Mouse (Mus musculus): ENCODE data around the gene Inka2. TPM values are rescaled to one million over a fixed set of nuclear protein-coding genes. Genes with fewer than 3 reads are reported as not detected.

Gene Inka2
- total and polyA plus RNA-seq, 2 experiments from 2014 or later, result 5.5 to 15.0 TPM

DNA sequence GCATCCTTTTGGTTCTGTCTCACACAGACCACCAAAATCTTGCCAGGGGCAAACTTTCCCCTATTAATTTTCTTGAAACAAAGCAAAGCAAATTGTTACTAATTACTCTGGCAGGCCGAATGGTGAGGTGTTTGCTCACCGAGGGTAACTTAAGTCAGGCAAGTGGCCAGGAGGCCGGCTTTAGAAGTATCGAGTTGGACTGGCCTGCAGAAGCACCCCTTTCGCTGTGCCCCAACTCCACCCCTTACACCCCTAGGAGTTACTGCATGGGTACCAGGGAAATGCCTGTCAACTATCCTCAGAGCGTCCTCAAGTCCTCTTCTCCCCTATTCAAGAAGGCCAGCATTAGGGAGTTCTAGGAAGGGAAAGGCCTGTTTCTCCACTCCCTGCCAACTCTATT is 828 bp upstream of the Inka2 start:
- H3K27ac ChIP-seq, result 0 out of 2 replicates have a peak overlapping the region, but pooled peaks have one; percentile 78
- no peak overlapping the region for H3K9ac ChIP-seq (replicated peaks; ENCODE audit: low read length)
- no peaks in the 10 kb centered on the region for H3K36me3 ChIP-seq (ENCODE audit: insufficient read depth, low read length)
- no peak overlapping the region for H3K4me3 ChIP-seq (ENCODE audit: low read length)
- H3K27me3 ChIP-seq (ENCODE audit: insufficient read depth, low read length), result 0 out of 2 replicates have a peak, but pooled peaks cover 4% of the 10 kb centered on the region
- DNase-seq (ENCODE audit: low spot score) (no peak), ATAC-seq (no peak)
- peak overlapping the region; percentile 87; the same call in 1 of the 2 replicates for H3K4me2 ChIP-seq (ENCODE audit: low read depth, low read length)
- no peaks in the 10 kb centered on the region for H3K9me3 ChIP-seq (ENCODE audit: low read length)
- TF ChIP-seq CTCF (IDR thresholded peaks at IDR 0.05; ENCODE audit: low read depth), result no peak
- WGBS, result 51% methylated on average over 6 of the region's 6 CpGs
- H3K4me1 ChIP-seq (ENCODE audit: insufficient read depth, low read length), result no peaks in the 10 kb centered on the region; the same call in 1 of the 2 replicates

DNA sequence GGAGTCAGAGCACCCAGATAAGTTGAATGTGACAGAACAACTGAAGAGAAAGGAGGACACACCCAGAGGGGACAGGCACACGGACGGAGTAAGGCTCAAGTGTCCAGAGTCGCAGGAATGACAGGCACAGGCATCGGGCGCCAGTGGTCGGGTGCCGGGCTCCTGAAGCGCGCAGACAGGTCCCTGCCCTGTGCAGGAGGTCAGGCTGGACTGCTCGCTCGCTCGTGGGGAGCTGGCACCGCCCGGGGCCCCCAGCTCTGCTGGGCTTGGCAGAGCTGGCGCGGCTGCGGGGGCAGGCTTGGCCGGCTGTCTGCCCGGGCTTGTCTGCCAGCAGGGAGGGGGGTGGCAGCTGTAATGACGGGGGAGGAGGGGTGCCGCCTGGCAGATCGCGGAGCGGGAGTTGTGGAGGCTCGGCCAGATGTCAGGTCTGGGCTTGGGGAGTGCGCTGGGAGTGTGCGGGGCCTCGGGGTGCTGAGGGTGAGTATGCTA is 706 bp downstream of the Inka2 start:
- no peaks in the 10 kb centered on the region for H3K36me3 ChIP-seq (ENCODE audit: insufficient read depth, low read length)
- peak overlapping the region; percentile 78 for H3K27ac ChIP-seq
- peak overlapping the region; percentile 87 for H3K4me2 ChIP-seq (ENCODE audit: low read depth, low read length)
- no peaks in the 10 kb centered on the region; the same call in 1 of the 2 replicates for H3K4me1 ChIP-seq (ENCODE audit: insufficient read depth, low read length)
- peak overlapping the region; percentile 56 for H3K9ac ChIP-seq (replicated peaks; ENCODE audit: low read length)
- peak; percentile 78 for DNase-seq (ENCODE audit: low spot score)
- H3K27me3 ChIP-seq (ENCODE audit: insufficient read depth, low read length), result 0 out of 2 replicates have a peak, but pooled peaks cover 4% of the 10 kb centered on the region
- H3K9me3 ChIP-seq (ENCODE audit: low read length), result no peaks in the 10 kb centered on the region
- peak overlapping the region; percentile 52 for H3K4me3 ChIP-seq (ENCODE audit: low read length)
- under 1% methylated on average over 28 of the region's 28 CpGs for WGBS
- TF ChIP-seq CTCF (IDR thresholded peaks at IDR 0.05; ENCODE audit: low read depth), result no peak
- peak; percentile 63 for ATAC-seq

DNA sequence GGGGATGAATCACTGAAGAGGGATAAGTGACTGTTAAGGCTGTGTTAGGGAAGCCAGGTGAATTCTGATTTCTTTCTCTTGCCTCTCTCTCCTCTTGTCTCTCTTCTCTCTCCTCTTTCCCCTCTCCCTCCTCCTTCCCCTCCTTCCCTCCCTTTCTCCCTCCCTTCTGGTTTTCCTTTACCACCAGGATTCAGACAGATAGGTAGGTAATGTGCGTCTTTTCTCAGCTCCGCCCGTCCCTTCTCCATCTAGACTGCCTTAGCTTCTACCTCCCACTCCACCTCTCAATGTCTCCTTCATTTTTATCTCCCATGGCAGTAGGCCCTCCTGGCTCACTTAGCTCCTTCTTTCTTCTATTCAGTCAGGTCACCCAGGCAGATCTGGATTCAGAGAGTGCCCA is 1.2 kb downstream of the Inka2 start:
- peak overlapping the region; percentile 52 for H3K4me3 ChIP-seq (ENCODE audit: low read length)
- H3K9ac ChIP-seq (replicated peaks; ENCODE audit: low read length), result peak overlapping the region; percentile 56
- 0 out of 2 replicates have a peak, but pooled peaks cover 4% of the 10 kb centered on the region for H3K27me3 ChIP-seq (ENCODE audit: insufficient read depth, low read length)
- H3K4me2 ChIP-seq (ENCODE audit: low read depth, low read length), result peak overlapping the region; percentile 87
- DNase-seq (ENCODE audit: low spot score) (no peak), ATAC-seq (no peak)
- no peaks in the 10 kb centered on the region for H3K36me3 ChIP-seq (ENCODE audit: insufficient read depth, low read length)
- peak overlapping the region; percentile 78 for H3K27ac ChIP-seq
- no peak for TF ChIP-seq CTCF (IDR thresholded peaks at IDR 0.05; ENCODE audit: low read depth)
- H3K9me3 ChIP-seq (ENCODE audit: low read length), result no peaks in the 10 kb centered on the region
- no peaks in the 10 kb centered on the region; the same call in 1 of the 2 replicates for H3K4me1 ChIP-seq (ENCODE audit: insufficient read depth, low read length)
- WGBS, result 7% methylated on average over 3 of the region's 3 CpGs

DNA sequence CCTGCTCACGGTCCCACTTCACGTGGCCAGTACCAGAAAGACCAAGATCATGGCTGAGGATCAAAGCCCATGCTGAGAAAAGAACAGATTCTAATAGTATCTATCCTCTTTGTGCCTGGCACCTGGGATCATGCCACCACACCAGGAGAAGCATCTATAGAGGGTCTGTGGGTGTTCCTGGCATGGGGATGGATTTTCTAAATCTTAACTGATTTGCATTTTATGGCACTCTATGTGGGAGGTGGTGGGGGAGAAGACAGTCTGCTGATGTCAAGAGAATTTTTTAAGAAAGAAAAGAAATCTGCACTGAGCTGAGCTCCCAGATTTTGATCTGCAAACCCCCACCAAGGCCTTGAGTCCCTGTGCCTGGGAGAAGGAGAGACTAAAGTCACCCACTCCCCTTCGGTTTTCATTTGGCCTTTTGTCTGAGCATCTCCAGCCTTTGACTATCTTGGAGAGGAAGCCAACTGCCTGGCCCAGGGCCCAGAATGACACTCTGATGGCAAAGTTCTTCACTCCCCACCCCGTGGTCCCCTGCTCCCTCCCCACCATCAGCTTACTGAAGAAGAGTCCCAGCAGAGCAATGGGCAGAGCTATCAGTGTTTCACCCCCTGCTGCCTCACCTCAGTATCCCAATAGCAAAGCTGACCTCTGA is 2.1 kb downstream of the Inka2 start:
- H3K4me2 ChIP-seq (ENCODE audit: low read depth, low read length), result peak overlapping the region; percentile 87
- H3K9ac ChIP-seq (replicated peaks; ENCODE audit: low read length), result peak overlapping the region; percentile 56
- no peak for TF ChIP-seq CTCF (IDR thresholded peaks at IDR 0.05; ENCODE audit: low read depth)
- H3K4me3 ChIP-seq (ENCODE audit: low read length), result peak overlapping the region; percentile 52
- no peaks in the 10 kb centered on the region for H3K36me3 ChIP-seq (ENCODE audit: insufficient read depth, low read length)
- DNase-seq (ENCODE audit: low spot score), result peak; percentile 77
- H3K9me3 ChIP-seq (ENCODE audit: low read length), result no peaks in the 10 kb centered on the region
- ATAC-seq, result no peak
- 0 out of 2 replicates have a peak, but pooled peaks cover 4% of the 10 kb centered on the region for H3K27me3 ChIP-seq (ENCODE audit: insufficient read depth, low read length)
- WGBS, result 36% methylated on average over 4 of the region's 4 CpGs
- H3K27ac ChIP-seq, result peak overlapping the region; percentile 78
- H3K4me1 ChIP-seq (ENCODE audit: insufficient read depth, low read length), result peaks cover 7% of the 10 kb centered on the region

DNA sequence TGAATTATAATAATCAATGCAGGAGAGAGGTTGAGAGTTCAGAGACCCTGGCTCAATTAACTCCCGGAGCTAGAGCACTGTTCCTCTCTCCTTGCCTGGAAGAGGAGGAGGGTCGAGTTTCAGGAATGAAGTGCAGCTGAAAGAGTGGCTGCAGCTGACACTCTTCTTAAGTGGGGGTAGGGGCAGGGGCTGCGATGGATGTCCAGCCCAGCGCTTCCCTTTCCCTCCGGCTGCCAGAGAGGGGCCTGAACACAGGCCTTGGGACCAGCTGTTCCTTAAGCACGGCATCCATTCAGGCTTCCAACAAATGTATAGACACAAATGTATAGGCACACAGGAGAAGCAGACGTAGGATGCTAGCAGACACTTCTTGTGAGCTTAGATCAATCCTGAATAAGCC is 3.2 kb downstream of the Inka2 start:
- H3K4me1 ChIP-seq (ENCODE audit: insufficient read depth, low read length), result peaks cover 11% of the 10 kb centered on the region
- H3K4me2 ChIP-seq (ENCODE audit: low read depth, low read length), result peak overlapping the region; percentile 87
- DNase-seq (ENCODE audit: low spot score) (no peak), ATAC-seq (no peak)
- 0 out of 2 replicates have a peak, but pooled peaks cover 4% of the 10 kb centered on the region for H3K27me3 ChIP-seq (ENCODE audit: insufficient read depth, low read length)
- H3K27ac ChIP-seq, result 0 out of 2 replicates have a peak overlapping the region, but pooled peaks have one; percentile 32
- H3K36me3 ChIP-seq (ENCODE audit: insufficient read depth, low read length), result no peaks in the 10 kb centered on the region
- H3K4me3 ChIP-seq (ENCODE audit: low read length), result peak overlapping the region; percentile 13
- H3K9me3 ChIP-seq (ENCODE audit: low read length), result no peaks in the 10 kb centered on the region
- no peak for TF ChIP-seq CTCF (IDR thresholded peaks at IDR 0.05; ENCODE audit: low read depth)
- 27% methylated on average over 7 of the region's 7 CpGs for WGBS
- no peak overlapping the region for H3K9ac ChIP-seq (replicated peaks; ENCODE audit: low read length)

DNA sequence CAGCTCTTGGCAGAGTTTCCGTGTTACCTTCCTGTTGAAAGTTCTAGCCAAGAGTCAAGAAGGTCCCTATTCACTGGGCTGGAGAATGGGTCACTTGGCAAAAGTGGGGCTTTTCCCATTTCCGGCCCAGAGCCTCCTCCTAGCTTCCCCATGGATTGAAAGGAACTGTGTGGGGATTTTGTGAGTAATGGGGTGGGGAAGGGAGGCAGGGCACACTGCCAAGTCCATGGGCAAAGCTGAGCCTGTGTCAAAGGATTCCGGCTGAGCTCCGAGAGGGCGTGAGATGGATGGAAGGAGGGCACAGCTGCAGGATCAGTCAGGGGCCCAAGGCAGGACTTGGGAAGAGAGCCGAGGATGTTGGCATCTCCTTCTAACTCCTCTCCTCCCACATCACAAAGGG is 5.8 kb downstream of the Inka2 start:
- 25% methylated on average over 6 of the region's 6 CpGs for WGBS

DNA sequence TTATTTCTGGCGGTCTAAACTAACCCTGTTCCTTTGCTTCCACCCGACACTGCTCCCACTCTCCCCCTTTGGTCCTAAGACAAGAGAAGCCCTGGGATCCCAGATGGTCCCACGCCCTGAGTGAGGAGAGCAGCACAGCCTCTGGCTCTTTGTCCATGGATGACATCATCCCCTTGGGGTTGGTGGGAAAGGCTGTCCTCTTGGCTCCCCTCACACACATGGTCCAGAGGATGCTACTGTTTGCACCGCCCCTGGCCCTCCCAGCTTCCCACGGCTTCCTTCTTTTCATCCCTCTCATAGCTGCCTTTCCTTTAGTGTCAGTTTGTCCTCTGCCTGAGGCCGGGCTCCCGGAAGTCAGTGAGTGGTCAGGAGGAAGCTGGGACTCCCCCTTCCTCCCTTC is 7.3 kb downstream of the Inka2 start:
- WGBS, result 38% methylated on average over 7 of the region's 7 CpGs
- DNase-seq (ENCODE audit: low spot score), result peak; percentile 64
- Histone ChIP-seq H3K9me3 (ENCODE audit: low read length) (no peaks in the 10 kb centered on the region), H3K9ac (replicated peaks; ENCODE audit: low read length) (no peak overlapping the region), H3K4me1 (ENCODE audit: insufficient read depth, low read length) (peaks cover 27% of the 10 kb centered on the region), H3K4me3 (ENCODE audit: low read length) (no peak overlapping the region), H3K36me3 (ENCODE audit: insufficient read depth, low read length) (no peaks in the 10 kb centered on the region), H3K27me3 (ENCODE audit: insufficient read depth, low read length) (no peaks in the 10 kb centered on the region), H3K4me2 (ENCODE audit: low read depth, low read length) (no peak overlapping the region), H3K27ac (peak overlapping the region; percentile 54; the same call in 1 of the 2 replicates)
- no peak for TF ChIP-seq CTCF (IDR thresholded peaks at IDR 0.05; ENCODE audit: low read depth)
- peak; percentile 53 for ATAC-seq

More for the DNA sequence above, 5.8 kb downstream of the Inka2 start:
- Histone ChIP-seq H3K36me3 (ENCODE audit: insufficient read depth, low read length) (no peaks in the 10 kb centered on the region), H3K27me3 (ENCODE audit: insufficient read depth, low read length) (no peaks in the 10 kb centered on the region), H3K9me3 (ENCODE audit: low read length) (no peaks in the 10 kb centered on the region), H3K4me2 (ENCODE audit: low read depth, low read length) (no peak overlapping the region), H3K4me1 (ENCODE audit: insufficient read depth, low read length) (peaks cover 16% of the 10 kb centered on the region), H3K27ac (peak overlapping the region; percentile 67), H3K9ac (replicated peaks; ENCODE audit: low read length) (no peak overlapping the region), H3K4me3 (ENCODE audit: low read length) (no peak overlapping the region)
- ATAC-seq, result peak; percentile 66
- DNase-seq (ENCODE audit: low spot score), result peak; percentile 87
- no peak for TF ChIP-seq CTCF (IDR thresholded peaks at IDR 0.05; ENCODE audit: low read depth)
